Mouse (Mus musculus): ENCODE results near the gene Myh10. TPM values are rescaled to one million over a fixed set of nuclear protein-coding genes. Genes with fewer than 3 reads are reported as not detected.
A peak's percentile ranks its signal among the peaks of the same experiment; 100 is the strongest.
"Not testable (repeated sequence)": the region's sequence is repeated elsewhere in the genome, so short reads cannot be mapped to it uniquely, and the experiment has no call there.

Myh10 gene
- total RNA-seq, 2 experiments from 2014 or later: 210 to 217 TPM

DNA sequence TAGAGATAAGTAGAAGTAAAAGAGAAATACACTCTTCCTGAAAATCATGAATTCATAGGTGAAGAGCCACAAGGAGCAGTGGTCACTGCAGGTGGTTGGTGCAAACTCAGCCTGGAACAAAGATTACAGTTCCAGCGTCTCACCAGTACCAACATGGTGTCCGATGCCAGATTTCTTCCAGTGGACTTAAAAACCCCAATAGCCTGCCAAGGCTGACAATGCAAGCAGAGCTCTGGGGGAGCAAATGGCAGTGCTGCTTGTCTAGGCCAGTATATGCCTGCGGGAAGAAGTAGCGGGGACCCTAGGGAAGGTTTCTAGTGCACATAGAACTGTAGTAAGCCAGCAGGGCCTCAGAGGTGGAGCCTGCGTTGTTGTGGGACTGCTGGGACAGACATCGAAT is 40.7 kb downstream of the Myh10 start:
- intact Hi-C loops (cut with DNase I): no loop called here
- DNase-seq (ENCODE audit: extremely low spot score in 1 of 2, low spot score in 2 of 2): no peak

DNA sequence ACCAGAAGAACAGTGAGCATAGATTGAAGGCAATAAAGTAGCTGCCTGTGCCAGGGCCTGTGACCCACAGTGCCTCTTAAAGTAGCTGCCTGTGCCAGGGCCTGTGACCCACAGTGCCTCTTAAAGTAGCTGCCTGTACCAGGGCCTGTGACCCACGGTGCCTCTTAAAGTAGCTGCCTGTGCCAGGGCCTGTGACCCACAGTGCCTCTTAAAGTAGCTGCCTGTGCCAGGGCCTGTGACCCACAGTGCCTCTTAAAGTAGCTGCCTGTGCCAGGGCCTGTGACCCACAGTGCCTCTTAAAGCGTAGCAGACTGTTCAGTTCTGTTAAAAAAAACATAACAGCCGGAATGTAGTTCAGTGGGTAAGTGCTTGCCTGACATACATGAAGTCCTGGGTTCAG is 42.0 kb downstream of the Myh10 start:
- DNase-seq (ENCODE audit: extremely low spot score in 1 of 2, low spot score in 2 of 2); intact Hi-C loops (cut with DNase I): not testable (repeated sequence)

DNA sequence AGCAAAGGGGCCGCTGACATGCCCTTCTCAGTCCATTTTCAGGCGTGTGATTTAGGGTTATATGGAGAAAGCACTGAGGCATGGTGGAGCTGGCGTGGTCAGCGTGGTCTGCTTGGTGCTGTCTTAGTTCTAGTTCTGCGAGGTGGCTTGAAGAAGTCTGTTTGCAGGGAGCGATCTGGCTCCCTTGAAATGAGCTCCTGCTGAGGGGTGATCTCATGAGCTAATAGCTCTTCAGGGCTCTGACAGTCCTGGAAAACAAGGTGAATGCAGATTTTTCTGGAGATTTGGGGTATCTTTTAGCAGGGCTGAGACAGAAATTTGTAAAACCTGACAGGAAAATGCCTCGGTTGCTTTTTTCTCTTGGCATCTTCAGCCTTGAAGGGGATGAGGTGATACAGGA is 48.1 kb downstream of the Myh10 start:
- intact Hi-C loops (cut with DNase I): no loop called here
- DNase-seq (ENCODE audit: extremely low spot score in 1 of 2, low spot score in 2 of 2): no peak

DNA sequence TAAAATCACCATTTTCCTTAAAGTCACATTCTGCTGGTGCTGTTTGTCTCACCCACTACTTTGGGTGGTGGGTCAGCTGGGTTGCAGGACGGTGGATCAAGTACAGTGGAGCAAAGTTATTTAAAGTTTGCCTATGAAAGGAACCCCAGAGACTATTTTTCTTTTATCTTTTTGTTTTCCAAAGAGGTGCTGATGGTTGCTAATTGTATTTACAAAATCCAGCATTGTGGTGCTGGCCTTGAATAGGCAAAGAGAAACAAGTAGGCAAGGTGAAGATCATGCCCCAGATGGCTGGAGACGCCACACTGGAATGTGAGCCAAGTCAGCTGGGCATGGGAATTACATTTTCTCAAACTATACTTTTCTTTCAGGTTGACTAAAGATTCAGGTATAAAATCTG is 51.3 kb downstream of the Myh10 start:
- no peak for DNase-seq (ENCODE audit: extremely low spot score in 1 of 2, low spot score in 2 of 2)

DNA sequence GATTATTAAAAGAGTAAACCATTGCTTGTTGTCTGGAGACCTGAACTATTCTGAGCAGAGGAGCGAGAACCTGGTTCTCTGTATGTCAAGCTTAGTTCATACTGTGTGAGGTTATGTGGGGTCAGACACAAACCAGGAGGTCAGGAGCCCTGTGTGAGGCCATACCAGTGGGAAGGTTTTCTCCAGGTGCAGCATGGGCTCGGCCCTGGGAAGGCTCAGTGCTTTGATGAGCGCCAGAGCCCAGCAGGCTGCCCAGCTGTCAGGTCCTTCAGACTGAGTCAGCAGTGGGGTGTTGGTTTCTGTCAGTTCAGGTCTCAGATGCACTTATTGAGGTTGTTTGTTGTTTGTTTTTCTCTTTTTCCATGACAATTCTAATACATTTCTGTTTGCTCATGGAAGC is 52.8 kb downstream of the Myh10 start:
- intact Hi-C loops (cut with DNase I): no loop called here
- no peak for DNase-seq (ENCODE audit: extremely low spot score in 1 of 2, low spot score in 2 of 2)

More for the DNA sequence above, 51.3 kb downstream of the Myh10 start:
- intact Hi-C loops (cut with DNase I): no loop called here

DNA sequence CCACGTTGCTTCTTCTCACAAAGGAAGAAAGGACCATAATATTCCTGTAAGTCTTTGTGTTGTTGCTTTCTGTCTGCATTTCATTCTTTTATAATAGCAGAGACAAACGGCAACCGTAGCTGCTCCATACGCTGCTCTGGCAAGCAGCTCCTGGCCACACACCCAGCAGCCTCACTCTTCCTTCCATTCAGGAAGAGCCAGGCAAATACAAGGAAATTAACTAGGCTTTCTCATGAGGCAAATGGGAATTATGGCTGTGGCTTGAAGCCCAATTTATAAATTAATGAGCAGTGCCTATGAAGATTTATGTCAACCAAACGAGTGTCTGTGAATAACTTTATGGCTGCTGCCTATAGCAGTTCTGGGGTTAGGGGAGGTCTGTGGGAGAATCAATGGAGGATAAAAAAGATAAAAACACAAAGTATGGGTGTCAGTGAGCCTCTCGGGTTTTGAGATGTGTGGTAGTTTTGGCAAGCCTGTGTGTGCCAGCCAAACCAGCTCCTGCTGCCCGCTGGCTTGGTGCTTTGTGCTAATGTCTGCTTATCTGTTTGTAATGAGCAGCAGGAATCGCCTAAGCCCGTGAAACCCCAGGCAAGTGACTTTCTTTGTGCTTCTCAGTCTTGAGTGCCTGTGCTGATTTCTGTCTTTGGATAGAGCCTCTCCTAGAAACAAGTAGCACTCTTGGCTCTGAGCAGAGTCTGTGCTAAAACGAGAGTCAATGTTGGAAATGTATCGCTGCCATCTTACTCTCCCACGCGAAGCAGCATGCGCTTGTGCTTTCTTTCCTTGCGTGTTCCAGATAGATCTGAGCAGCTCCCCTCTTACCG is 54.2 kb downstream of the Myh10 start:
- peak in 1 of 2 experiments; percentile 53 for DNase-seq (ENCODE audit: extremely low spot score in 1 of 2, low spot score in 2 of 2)
- intact Hi-C loops (cut with DNase I): no loop called here

DNA sequence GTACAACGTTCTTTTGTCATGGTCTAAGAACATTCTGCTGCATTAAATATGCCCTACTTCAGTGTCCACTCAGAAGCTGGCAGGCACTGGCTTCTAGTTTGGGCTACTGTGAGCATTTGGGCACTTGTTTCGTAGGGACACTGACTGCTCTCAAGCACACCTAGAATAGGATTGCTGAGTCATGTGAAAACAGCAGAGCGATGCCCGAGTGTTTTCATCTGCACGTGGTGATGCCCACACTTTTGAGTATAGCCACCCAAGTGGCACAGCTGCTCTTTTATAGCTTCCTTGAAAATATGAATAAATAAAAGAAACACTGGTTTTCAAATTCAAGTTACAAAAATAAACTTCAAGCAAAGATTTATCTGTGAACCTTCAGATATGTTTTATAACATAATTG is 56.8 kb downstream of the Myh10 start:
- DNase-seq (ENCODE audit: extremely low spot score in 1 of 2, low spot score in 2 of 2): no peak
- intact Hi-C loops (cut with DNase I): no loop called here

DNA sequence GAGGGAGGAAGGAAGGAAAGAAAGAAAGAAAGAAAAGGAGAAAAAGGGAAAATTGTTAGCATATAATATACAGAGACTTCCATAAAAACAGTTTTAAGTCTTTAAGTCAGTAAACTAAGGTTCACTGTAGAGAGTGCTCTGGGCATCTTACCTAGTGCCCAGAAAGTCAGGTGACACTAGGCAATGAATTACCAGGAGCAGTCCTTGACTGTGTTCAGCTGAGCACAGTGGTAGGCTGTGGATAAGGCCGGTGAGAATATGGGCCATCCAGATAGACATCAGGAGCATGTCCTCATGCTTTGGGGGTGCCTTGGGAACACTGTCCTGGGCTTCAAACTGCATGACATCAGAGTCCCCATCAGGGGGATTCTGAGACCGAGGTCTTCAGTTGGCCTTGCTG is 58.8 kb downstream of the Myh10 start:
- intact Hi-C loops (cut with DNase I): no loop called here
- no peak for DNase-seq (ENCODE audit: extremely low spot score in 1 of 2, low spot score in 2 of 2)

DNA sequence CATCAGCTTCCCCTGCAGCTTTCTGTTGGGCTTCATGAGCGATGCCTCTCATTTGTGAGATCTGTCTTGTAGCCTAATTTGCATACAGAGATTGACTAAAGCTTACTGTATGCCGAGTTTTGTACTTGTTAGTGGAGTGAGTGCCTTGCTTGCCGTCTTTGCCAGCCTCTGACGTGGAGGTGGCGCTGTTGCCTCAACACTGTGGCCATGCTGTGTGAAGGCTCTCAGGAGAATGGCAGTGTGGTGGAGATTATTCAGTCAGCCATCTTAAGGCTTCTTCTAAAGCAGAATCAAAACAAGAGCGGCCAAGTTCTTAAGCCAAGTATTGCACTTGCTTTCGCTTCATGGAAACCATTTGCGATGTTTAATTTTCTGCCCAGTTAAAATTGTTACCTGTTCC is 59.6 kb downstream of the Myh10 start:
- intact Hi-C loops (cut with DNase I): no loop called here
- peak; percentile 42 to 59 for DNase-seq (ENCODE audit: extremely low spot score in 1 of 2, low spot score in 2 of 2)

DNA sequence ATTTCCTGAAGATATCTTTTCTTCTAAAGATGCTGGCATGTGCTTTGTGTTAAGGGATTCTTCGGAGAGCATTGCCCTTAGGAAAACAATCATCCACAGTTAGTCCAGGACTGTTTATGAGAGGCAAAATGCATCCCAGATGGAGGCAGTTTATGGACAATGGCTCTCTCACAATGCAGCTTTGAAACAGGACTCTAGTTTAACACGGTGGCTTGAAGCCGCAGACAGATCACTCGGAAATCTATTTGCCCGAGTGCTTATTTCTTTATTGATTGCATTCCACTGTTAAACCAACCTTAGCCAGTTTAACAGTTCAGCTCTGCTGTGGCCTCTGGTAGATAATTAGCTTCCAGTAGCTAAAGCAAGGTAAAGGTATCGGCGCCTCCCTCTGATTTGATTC is 62.9 kb downstream of the Myh10 start:
- intact Hi-C loops (cut with DNase I): no loop called here
- no peak for DNase-seq (ENCODE audit: extremely low spot score in 1 of 2, low spot score in 2 of 2)

DNA sequence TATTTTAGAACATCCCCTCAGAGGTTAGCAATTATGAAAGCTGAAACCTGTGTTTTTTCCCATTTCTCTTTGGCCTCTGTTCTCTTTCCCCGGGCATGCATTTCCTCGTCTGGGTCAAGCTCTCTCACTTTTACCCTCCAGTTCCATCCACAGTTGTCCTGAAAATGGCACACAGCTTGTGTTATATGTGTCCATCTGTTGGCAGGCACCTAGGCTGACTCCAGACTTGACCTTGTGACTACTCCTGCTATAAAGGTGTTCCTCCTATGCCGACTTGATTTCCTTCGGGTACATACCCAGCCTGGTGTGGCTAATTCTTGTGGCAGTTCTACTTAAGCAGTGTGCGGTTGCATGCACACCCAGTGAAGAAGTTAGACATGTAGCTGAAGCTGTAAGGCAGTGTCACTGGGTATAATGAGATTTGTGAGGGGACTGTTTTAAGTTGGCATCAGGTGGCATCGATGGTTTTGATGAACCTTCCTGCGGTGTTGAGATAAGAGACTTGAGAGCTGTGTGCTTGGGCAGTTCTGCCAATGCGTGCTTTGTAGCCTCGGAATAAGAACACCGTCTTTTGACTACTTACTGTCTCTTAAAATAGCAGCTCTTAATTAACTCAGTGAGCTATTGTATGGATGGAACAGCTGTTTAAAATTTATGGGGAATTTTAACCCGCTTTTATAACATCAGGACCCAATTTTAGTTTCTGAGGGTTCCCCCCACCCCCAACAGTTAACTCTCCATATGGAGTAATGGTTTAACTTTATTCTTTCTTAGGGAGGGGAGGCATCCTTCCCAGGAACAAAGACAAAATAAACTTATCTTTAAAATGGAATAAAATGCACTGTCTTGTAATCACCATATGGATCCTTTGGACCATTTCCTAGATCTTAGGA is 65.3 kb downstream of the Myh10 start:
- DNase-seq (ENCODE audit: extremely low spot score in 1 of 2, low spot score in 2 of 2): no peak
- intact Hi-C loops (cut with DNase I): loop anchor here (5.0 kb wide), 1 partner anchor 49 kb away; no protein-coding TSS in a partner anchor

DNA sequence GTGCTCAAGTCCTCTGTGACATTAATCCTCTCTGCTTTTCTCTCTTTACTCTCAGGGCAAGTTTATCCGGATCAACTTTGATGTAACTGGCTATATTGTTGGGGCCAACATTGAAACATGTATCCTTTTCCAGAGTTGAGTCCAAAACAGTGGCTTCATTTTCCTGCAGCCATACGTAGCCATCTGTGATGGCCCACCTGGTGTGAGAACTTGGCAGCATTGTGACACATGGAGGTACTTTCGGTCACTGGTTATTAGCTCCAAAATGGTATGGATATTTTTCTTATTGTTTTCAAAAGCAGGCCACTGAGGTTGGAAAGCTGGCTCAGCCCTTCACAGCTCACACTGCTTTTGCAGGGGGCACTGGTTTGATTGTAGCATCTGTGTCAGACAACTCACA is 68.3 kb downstream of the Myh10 start:
- DNase-seq (ENCODE audit: extremely low spot score in 1 of 2, low spot score in 2 of 2): no peak
- intact Hi-C loops (cut with DNase I): loop anchor here (5.0 kb wide), 1 partner anchor 52 kb away; no protein-coding TSS in a partner anchor

DNA sequence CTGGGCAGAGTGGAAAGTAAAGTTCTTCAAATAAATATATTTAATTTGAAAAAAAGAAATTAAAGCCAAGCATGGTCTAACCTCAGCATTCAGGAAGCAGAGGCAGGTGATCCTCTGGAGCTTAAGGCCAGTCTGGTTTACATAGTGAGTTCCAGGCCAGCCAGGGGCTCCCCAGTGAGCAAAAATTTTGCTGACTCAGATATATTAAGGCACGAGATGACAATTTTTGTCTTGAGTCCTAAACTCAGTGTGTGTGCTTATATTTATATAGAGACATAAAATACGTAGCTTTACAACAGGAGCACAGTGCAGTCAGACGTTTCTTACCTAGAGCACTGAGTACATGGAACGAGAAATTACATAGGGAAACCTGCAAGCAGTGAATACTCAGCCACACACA is 69.8 kb downstream of the Myh10 start:
- no peak for DNase-seq (ENCODE audit: extremely low spot score in 1 of 2, low spot score in 2 of 2)
- intact Hi-C loops (cut with DNase I): no loop called here

DNA sequence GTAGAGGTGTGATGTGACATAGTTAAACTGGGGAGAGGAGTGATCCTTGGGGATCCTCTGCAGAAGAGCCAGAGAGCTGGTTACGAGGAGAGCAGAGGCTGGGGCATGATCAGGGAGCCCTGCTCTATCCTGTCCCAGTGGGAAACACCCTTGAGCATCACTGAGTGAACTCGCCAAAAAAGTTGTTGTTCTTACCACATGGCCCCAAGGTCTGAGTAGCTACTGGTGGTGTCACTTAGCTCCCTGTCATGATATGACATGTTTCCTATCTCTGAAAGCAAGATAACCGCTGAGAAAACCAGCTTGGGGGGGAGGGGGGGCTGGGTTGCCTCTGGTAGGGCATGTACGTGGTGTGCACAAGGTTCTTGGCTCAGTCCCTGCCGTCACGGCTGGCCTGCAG is 70.3 kb downstream of the Myh10 start:
- intact Hi-C loops (cut with DNase I): no loop called here
- no peak for DNase-seq (ENCODE audit: extremely low spot score in 1 of 2, low spot score in 2 of 2)

DNA sequence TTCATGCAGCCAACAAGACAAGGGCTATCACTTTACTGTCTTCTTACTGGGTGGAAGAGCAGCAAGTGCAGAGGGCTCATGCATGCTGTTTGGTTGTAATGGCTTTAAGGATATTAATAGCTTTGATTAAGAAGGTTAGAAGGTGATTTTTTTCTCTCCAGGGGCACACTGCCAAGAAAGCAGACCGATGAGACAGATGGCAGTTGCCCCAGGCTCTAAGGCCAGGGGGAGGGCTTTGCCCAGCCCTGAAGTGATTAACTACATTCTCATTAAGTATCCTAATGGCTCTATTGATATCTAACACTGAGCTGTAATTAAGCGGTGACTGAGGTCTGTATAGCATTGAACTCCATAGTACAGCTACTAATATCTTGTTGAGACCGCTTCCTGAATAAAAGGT is 73.3 kb downstream of the Myh10 start:
- intact Hi-C loops (cut with DNase I): no loop called here
- no peak for DNase-seq (ENCODE audit: extremely low spot score in 1 of 2, low spot score in 2 of 2)

DNA sequence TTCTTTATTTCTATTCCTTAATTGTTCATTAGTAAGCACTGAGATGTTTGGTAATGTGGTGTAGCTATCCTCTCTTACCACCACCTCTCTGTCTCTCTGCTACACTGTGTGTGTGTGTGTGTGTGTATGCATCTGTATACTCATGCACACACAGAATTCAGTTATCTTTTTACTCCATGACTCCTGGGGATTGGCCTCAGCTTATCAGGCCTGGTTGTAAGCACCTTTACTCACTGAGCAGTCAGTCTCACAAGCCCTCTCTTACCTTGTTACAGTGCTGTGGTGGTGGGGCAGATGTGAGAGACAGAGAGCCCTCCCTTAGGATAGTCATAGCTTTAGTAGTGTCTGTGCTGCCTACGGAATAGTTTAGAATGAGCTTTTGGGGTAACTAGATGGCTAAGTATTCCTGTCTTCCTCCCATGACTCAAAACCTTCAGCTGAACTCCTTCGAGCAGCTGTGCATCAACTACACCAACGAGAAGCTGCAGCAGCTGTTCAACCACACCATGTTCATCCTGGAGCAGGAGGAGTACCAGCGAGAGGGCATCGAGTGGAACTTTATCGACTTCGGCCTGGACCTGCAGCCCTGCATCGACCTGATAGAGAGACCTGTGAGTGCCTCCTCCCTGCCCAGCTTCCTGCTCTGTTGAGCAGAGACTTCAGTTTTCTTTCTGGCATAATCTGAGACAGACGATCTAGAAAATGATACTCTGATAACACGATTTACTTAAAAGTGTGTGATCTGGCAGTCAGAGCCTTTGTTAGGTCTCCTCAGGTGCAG is 76.6 kb downstream of the Myh10 start:
- intact Hi-C loops (cut with DNase I): no loop called here

DNA sequence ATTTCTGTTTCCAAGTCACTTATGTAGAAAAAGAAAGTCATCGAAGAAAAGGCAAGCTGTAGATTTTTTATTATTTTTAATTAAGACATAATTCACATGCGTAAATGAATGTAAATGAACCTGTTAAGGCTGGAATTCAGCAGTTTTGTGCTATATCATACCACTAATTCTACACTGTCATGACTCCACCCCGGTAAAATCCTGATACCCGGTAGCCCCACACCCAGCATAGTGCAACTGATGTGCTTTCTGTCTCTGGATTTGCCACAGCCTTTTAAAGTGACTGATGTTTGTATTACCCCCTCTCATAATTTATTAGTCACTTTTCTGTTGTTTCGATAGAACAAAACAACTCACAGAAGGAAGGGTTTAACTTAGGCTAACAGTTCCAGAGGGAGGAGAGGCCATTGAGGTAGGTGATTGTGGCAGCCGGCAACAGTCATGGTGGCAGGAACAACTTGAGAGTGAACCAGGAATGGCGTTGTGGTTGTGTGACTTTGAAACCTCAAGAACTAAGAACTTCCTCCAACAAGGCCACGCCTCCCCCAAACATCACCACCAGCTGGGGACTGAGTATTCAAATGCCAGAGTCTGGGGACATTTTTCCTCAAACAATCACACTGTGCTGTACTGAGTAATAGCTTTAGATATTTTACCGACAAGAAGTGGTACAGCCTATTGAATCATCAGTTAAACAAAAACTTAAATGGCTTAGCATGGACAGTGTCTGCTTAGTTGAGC is 78.6 kb downstream of the Myh10 start:
- intact Hi-C loops (cut with DNase I): no loop called here
- DNase-seq (ENCODE audit: extremely low spot score in 1 of 2, low spot score in 2 of 2): no peak

More for the DNA sequence above, 76.6 kb downstream of the Myh10 start:
- DNase-seq (ENCODE audit: extremely low spot score in 1 of 2, low spot score in 2 of 2): no peak

DNA sequence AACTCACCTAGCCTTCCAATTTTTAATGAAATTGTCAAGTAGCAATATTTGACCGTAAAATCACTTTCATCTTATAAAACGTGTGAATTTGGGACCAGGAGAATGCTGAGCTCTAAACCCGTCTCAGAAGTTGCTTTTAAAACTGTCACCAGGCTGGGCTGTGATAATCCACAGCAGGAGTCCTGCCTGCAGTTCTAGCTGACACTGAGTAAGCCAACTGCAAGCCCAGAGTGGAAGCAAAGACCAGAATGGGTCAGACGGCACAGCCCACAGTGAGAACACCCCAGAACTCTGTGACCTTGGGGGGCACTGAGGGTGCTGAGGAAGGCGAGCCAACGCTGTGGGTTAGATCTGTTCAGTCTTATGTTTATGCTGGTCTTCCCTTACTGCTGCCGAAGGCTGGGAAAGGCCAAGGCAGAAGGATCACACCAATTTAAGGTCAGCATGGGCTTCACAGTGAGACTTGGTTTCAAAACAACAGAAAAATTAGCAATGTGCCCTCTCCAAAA is 84.8 kb downstream of the Myh10 start:
- DNase-seq (ENCODE audit: extremely low spot score in 1 of 2, low spot score in 2 of 2): no peak
- intact Hi-C loops (cut with DNase I): no loop called here

All from left cerebral cortex, postnatal 10 days (tissue).